Mouse (Mus musculus): ENCODE results near the gene Hsph1.

The Hsph1 gene

GRCm38 (mm10) chr5:149642783-149643509 lies 6.8 kb upstream of the Hsph1 start:
- in situ Hi-C loops (cut with MboI, MseI) = no loop called here

DNA sequence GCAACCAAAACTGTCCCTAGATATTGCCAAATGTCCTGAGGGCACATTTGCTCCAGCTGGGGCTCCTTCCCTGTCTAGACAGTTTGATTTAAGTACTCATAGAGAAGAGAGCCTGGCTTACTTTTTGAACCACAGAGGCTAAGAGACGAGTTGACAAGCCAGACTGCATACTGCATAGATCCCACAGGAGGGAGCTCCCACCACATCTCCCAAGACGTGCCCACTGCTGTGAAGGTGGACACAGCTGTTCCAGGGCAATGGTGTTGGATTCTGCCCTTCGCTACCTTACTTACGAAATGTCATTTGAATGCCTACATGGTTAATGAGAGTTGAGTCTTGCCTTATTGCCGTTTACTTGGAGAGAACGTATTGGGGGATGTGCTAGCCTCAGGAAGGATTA lies 6.2 kb upstream of the Hsph1 start:
- in situ Hi-C loops (cut with MboI, MseI) = no loop called here

GRCm38 (mm10) chr5:149641277-149641892 lies 5.2 kb upstream of the Hsph1 start:
- in situ Hi-C loops (cut with MboI, MseI) = no loop called here

DNA sequence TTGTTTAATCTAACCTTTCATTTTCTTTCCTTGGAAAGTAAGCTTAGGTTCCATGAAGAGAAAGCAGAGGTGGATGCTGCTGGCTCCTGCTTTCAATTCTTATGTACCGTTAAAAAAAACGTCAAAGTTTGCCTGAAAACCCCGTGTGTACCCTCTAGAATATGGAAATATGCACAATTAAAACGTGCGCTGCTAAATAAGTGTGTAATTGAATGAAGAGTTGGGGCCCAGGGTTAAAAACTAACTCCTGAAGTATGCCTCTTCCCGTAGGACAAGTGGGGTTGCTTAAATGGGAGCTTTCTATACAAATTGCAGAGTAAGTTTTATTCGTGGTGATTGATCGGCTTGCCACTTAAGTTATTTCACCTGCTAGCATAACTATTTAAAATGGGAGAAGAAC lies 1.1 kb upstream of the Hsph1 start:
- in situ Hi-C loops (cut with MboI, MseI) = no loop called here

GRCm38 (mm10) chr5:149635556-149635955 lies 620 bp downstream of the Hsph1 start:
- in situ Hi-C loops (cut with MboI, MseI) = no loop called here

DNA sequence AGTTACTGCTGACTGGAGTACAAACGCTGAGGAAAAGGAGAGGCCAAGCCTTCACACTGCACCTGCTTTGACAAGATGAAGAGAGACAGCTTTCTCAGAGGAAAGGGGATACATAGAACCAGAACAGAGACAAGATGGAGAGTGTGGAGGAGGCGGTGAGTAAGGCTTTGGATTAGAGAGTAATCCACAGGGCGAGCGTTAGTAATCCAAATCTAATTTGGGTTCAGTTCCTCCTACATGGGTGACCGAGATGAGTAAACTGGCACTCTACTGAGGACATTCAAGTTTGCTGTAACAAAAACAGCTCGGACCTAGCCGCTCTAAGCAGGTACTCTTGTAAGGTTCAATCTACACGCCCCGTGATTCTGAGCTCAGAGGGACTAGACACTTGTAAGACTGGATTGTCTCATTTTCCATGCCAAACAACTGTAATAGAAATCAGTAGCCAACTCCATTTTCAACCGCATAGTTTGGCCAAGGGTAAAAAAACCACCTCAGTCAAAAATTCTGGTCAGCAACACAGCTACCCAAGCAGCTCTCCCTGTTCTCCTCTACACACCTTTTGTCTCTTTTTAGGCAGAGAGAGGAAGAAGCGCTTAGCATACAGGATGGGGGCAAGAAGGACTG lies 1.7 kb downstream of the Hsph1 start:
- in situ Hi-C loops (cut with MboI, MseI) = no loop called here

- in situ Hi-C loops (cut with MboI, MseI) = no loop called here
Observed at GRCm38 (mm10) chr5:149625547-149625946, 10.6 kb downstream of the Hsph1 start.

DNA sequence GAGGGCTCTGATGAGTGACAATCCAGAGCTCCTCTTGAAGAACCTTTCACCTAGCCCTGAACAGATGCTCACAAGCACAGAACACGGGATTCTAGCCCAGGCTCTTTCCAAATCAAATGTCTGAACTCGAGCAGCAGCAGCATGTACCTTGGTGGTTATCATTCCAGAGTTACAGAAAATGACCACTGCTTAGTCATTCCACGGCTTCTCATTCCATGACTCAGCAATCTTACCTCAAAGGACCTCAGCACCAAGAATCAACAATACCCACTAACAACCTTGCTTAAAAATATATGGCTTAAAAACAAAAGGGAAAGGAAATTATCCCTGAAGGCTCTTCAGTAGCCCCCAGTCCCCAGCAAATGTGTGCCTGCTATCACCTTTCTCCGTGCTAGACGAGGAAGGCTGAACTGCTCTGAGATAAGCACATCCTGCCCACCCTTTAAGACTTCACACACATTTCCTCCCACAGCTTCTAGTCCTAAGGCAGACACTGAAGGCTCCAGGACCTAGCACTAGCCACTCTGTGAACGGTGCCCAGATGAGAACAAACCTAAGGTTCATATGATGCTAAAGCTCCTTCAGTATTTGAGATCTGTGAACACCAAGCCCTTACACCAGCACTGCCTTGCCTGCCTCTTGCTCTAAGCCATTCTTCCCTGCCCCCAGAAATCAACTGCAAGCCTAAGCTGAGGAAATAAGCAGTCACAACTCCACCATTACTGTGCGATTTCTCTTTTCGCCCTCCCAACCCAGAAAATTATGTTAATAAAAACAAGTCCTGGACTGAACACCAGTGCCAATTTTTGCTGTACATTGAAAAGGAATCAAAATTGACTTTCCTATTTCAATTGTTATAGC lies 12.1 kb downstream of the Hsph1 start:
- in situ Hi-C loops (cut with MboI, MseI) = loop anchor here (25.0 kb wide), 1 partner anchor 1287 kb away; no protein-coding TSS in a partner anchor

DNA sequence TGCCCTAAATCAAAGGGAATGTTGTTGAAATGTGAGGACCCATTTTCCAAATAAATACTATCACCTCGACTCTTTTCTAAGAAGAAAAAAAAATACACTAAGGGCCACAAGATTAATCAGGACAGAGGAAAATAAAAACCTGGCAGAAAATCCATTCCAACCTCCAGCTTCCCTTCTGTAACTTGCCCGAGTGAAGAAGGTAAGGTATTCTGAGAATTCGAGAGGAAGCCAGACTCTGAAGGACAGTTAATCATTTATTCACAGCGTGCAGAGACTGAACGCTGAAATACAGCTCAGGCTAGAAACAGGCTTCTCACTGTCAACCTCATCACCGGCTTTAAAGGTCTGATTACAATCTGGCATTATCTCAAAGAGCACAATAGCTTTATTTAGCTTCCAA lies 13.5 kb downstream of the Hsph1 start:
- in situ Hi-C loops (cut with MboI, MseI) = loop anchor here (25.0 kb wide), 1 partner anchor 1285 kb away; no protein-coding TSS in a partner anchor

GRCm38 (mm10) chr5:149622152-149622551 lies 14.0 kb downstream of the Hsph1 start:
- in situ Hi-C loops (cut with MboI, MseI) = loop anchor here (25.0 kb wide), 1 partner anchor 1285 kb away; no protein-coding TSS in a partner anchor

DNA sequence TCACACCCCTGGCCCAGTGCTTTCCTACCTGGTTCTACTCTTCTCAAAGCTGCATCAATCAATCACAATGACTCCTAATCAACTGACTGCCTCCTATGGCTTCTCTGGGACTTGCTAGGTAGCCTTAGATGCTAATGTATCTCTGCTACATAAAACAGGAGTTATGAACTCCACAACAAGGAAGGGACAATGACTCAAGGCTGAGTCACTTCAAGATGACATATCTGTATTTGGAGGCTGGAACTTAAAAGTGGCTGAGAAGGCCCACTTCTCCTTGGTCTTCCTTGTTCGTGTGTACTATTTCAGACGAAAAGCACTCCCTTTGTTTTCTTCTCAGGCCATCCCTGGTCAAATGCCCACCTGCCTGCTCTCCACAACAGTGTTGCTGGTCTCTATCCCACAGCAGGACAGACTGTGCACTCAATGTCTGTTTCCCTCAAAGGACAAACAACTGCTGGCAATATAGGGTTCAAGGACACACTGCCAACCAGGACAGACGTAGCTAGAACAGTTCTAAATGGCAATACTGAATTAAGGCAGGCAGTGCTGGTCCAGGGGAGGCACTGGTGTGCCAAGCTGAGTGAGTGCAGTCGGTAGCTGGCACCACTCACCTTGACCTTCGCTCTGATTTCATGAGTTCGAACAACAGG lies 18.3 kb downstream of the Hsph1 start:
- in situ Hi-C loops (cut with MboI, MseI) = loop anchor here (5.0 to 25.0 kb wide), 3 partner anchors 86 to 1281 kb away; no protein-coding TSS in a partner anchor

GRCm38 (mm10) chr5:149616817-149617216 lies 19.4 kb downstream of the Hsph1 start:
- in situ Hi-C loops (cut with MboI, MseI) = loop anchor here (5.0 to 25.0 kb wide), 3 partner anchors 85 to 1280 kb away; no protein-coding TSS in a partner anchor

DNA sequence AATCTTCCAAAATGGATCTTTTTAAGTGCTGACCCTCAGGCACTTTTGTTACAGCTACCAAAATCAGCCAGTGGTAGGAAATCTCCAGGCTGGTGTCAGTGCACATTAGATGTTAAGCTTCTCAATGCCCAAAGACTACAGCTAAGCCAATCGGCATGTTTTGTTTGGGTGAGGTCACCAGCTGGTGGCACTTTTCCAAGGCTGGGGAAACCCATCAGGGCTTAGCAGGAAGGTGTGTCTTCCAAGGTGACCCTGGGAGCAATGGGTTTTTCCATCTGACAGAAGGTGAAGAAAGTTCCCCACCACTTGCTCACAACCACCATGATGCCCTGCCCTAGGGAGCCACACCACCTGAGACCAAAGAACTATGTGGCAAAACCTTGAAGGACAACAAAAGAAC lies 20.0 kb downstream of the Hsph1 start:
- in situ Hi-C loops (cut with MboI, MseI) = loop anchor here (5.0 to 25.0 kb wide), 3 partner anchors 84 to 1279 kb away; no protein-coding TSS in a partner anchor

DNA sequence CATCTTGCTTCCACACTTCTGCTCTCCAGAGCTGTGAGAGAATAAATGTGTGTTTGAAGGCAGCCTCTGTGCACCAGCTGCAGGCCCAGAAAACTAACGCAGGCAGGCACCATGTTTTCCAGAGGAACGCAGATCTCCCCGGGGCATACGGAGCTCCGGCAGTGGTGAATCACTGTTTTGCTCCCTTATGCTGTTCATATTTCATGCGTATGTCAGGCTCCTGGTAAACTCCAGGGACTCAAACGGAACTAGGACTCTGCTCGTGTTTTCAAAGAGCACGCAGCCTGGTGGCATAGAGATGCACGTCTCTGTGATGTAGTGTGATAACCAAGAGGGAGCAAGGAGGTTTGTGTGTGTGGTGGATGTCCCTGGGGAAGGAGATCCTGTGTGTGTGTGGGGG lies 23.4 kb downstream of the Hsph1 start:
- in situ Hi-C loops (cut with MboI, MseI) = loop anchor here (10.0 to 25.0 kb wide), 2 partner anchors 408 to 1275 kb away; no protein-coding TSS in a partner anchor

GRCm38 (mm10) chr5:149612165-149612518 lies 24.0 kb downstream of the Hsph1 start:
- in situ Hi-C loops (cut with MboI, MseI) = loop anchor here (10.0 to 25.0 kb wide), 2 partner anchors 407 to 1275 kb away; no protein-coding TSS in a partner anchor

DNA sequence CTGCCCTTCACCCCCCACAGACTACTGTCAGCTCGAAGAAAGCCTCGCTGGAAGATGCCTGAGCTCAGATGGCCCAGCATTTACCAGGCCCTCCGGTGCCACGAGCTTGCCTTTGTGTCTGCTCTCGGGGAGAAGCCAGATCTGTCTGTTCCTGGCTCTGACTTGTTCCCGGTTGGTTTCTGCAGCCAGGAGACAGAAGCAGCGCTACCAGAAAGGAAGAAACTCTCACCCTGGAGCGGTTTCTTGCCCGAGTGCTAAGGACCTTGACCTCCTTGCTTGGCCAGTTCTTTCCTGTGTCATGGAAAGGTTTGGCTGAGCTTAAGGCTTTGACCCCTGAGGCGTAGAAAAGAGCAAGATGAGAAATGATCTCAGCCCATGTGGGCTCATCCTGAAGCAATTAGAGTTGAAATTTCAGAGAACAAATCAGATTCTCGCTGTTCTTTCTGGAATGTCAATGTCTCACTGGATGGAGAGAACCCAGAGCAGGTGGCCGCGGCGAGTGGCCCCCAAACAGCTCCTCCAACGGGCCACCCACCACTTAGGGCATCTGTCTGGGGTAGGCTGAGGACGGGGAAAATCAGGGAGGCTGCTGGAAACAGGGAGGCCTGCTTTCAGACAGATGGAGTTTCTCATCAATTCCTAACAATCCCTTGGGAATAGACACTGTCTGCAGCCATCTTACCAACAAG lies 24.6 kb downstream of the Hsph1 start:
- in situ Hi-C loops (cut with MboI, MseI) = loop anchor here (10.0 to 25.0 kb wide), 2 partner anchors 407 to 1274 kb away; no protein-coding TSS in a partner anchor

- in situ Hi-C loops (cut with MboI, MseI) = loop anchor here (25.0 kb wide), 1 partner anchor 1270 kb away; no protein-coding TSS in a partner anchor
Observed at GRCm38 (mm10) chr5:149607083-149607720, 29.0 kb downstream of the Hsph1 start.

- in situ Hi-C loops (cut with MboI, MseI) = loop anchor here (25.0 kb wide), 1 partner anchor 1266 kb away; no protein-coding TSS in a partner anchor
Observed at GRCm38 (mm10) chr5:149603241-149603640, 32.9 kb downstream of the Hsph1 start.

DNA sequence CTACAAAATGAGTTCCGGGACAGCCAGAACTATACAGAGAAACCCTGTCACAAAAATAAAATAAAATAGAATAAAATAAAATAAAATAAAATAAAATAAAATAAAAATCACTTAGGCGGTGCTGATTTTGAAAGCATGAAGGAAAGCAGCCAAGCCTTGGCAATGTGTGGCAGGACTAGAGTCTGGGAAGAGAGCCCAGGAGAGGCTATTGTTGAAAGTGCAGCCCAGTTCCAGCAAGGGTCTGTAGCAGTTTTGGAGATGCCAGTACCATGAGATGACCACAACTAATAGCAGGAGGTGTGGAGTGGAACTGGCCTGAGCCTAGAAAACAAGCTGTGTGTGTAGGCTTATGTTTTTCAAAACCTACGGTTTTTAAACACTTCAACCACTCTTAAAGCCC lies 34.2 kb downstream of the Hsph1 start:
- in situ Hi-C loops (cut with MboI, MseI) = loop anchor here (25.0 kb wide), 1 partner anchor 1265 kb away; no protein-coding TSS in a partner anchor
